Mouse (Mus musculus): ENCODE results near the gene Rabgap1l. TPM values are rescaled to one million over a fixed set of nuclear protein-coding genes. Genes with fewer than 3 reads are reported as not detected.
A peak's percentile ranks its signal among the peaks of the same experiment; 100 is the strongest.
"Not testable (repeated sequence)": the region's sequence is repeated elsewhere in the genome, so short reads cannot be mapped to it uniquely, and the experiment has no call there.

Rabgap1l gene
- total RNA-seq, 2 experiments from 2014 or later: 194 to 203 TPM

DNA sequence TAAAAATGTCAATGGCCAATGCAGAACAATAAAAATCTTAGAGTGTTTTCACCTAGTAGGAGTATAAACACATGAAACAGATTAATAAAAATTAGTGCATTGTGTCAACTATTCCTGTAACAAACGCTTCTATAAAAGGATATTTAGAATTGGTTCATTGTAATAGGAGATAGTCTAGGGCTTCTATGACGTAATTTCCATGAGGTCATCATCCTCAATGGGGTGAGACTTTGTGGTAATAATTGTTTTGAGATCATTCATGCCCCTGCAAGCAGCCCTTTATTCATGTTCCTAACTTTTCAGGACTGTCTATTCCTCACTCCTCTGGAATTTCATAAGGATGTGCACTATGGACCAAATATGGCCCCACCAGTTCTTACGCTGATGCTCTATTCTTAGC is 495.3 kb downstream of the Rabgap1l start:
- DNase-seq: no peak

DNA sequence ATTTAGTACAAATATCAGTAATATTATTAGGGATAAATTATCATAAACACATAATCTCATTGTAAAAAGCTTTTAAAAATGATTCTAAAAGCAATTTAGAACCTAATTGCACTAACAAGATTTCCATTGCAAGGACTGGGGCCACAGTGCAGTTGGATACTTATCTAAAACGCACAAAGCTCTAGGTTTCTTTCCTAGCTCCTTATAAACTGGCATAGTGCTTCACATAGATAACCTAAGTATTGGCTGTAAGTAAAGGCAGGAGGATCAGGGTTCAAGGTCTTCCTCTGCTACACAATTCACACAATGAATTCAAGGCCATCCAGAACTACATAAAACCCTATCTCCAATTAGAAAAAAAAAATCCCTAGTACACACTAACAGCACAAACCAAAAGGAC is 497.7 kb downstream of the Rabgap1l start:
- intact Hi-C loops (cut with DNase I): no loop called here
- no peak for DNase-seq

More for the DNA sequence above, 495.3 kb downstream of the Rabgap1l start:
- intact Hi-C loops (cut with DNase I): no loop called here

DNA sequence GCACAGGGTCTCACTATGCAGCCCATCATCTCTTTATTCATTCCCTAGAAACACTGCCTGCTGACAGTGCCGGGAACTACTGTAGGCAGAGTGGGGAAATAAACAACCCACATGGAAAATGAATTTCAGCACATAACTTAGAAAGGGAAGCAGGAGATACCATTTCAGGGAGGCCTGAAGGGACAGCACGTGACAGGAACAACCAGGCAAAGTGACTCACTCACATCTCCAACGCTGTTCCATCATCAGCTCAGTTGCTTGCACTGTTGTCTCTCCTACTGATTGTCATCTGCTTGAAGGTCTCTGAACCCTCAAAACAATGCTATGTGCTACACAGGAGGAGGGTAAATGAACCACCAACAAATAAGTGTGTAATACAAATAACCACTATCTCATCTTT is 499.5 kb downstream of the Rabgap1l start:
- DNase-seq: no peak
- intact Hi-C loops (cut with DNase I): no loop called here

DNA sequence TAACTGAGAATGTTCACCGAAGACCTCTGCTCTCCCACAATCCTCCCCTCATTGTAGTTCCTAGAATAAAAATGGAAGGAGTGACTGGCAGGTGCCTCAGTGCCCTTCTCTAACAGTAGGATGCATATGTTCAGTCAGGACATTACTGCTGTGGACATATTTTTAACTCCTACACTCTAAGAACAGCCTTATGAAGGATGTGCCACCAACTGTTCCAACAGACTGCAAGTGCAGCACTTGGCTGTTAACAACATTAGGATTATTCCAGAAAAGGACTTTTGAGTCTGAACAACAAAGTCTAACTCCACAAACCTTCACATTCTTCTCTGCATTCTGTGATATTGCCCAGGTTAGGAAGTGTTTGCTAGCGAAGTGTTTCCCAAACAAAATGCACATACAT is 501.0 kb downstream of the Rabgap1l start:
- DNase-seq: no peak
- intact Hi-C loops (cut with DNase I): no loop called here

DNA sequence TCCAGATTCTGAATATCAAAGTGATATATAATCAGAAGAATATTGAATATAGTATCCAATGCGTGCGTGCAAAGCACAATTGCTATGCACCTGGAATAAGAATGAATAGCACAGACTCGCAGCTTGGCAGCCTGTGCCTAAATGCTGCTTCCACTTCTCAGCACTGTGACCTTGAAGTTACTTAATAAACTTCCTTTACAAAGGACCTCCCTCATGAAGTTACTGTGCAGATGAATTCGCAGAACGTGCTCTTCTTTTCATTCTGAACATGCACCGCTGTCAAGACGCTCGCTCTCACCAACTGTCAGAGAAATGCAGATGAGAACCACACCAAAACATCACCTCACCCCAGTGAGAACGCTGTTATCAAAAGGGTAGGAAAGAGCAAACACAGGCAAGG is 502.8 kb downstream of the Rabgap1l start:
- intact Hi-C loops (cut with DNase I): no loop called here
- no peak for DNase-seq

DNA sequence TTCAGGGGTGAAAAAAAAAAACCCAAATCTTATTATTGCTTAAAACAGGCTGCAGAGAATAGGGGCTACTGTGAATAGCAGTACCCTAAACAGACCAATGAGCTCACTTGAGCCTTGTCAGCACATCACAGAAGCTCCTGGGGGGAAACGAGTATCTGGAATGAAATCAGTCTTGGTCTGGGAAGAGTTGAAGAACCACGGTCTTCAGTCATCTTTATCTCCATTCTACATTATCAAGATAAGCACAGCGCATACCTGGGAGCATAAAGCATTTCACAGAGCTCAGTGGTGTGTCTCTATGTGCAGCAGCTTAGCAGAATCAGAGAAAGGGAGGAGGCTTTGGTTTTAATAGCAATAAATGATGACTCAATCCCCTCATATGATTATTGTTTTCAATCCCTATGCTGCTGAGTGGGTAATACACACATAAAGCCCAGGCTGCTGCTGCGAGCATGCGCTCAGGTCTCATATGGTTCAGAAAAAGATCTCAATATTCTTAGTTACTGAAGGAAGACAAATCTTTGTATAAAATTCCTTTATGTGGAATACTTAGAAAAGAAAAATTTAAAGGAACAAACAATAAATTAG is 505.9 kb downstream of the Rabgap1l start:
- intact Hi-C loops (cut with DNase I): no loop called here

DNA sequence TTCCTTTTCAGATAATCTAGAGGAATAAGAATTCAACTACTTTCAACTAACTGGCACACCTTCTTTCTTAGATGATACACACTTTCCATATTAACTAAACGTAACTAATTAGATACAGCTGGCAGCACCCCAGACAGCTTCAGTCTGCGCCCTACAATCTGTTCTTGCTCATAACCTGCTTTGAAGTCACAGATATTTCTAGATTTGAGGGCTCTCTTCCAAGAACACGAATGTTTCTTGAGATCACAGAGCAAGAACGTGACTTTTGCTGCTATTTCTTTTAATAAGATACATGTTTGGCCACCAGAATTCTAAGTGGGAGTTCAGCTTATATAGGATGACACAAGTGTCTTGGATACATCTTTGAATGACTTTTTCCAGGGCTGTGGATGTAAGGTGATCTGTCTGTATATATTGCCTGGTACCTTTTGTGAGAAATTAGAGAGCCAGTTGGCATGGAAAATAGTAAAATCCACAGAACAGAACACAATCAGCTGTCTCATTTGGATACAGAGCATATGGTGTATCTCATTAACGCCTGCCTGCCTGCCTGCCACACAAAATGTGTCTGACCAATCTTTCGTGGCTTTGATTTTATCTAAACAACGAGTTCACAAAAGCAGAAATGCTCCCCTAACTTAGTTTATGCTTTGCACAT is 506.5 kb downstream of the Rabgap1l start:
- peak; percentile 44 for DNase-seq
- intact Hi-C loops (cut with DNase I): no loop called here

More for the DNA sequence above, 505.9 kb downstream of the Rabgap1l start:
- no peak for DNase-seq

DNA sequence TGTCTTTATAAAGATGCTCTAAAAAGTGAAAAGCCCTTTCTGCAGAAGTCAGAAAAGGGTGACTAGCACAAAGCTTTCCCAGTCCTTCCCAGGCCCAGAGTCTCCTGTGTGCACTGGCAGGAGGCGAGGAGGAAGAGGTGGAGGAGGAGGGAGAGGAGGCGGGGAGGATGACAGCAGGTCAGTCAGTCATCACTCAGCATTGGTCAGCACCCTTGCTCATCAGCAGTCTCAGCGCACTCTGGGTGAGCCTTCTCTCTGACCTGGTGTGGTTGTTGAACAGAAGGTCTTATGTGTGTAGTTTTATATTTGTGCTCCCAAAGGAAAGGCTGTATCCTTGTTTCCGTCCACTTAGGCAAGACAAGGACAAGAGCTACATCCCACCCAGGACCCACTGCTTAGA is 508.8 kb downstream of the Rabgap1l start:
- no peak for DNase-seq
- intact Hi-C loops (cut with DNase I): no loop called here

DNA sequence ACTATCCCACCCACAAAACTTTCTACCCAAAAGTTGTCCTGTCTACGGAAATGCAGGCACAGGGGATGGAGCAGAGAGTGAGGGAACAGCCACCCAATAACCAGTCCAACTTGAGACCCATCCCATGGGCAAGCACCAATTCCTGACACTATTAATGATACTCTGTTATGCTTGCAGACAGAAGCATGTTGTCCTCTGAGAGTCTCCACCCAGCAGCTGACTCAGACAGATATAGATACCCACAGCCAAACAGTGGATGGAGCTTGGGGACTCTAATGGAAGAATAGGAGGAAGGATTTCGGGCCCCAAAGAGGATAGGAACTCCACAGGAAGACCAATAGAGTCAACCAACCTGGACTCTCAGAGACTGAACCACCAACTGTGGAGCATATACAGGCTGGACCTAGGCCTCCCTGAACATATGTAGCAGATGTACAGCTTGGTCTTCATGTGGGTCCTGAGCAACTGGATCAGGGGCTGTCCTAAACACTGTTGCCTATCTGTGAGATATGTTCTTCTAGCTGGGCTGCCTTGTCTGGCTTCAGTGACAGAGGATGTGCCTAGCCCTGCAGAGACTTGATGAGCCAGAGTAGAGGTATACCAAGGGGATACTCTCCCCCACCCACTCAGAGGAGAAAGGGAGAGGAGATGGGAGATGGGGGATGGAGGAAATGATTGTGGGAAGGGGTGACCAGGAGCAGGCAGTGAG is 510.7 kb downstream of the Rabgap1l start:
- DNase-seq; intact Hi-C loops (cut with DNase I): not testable (repeated sequence)

DNA sequence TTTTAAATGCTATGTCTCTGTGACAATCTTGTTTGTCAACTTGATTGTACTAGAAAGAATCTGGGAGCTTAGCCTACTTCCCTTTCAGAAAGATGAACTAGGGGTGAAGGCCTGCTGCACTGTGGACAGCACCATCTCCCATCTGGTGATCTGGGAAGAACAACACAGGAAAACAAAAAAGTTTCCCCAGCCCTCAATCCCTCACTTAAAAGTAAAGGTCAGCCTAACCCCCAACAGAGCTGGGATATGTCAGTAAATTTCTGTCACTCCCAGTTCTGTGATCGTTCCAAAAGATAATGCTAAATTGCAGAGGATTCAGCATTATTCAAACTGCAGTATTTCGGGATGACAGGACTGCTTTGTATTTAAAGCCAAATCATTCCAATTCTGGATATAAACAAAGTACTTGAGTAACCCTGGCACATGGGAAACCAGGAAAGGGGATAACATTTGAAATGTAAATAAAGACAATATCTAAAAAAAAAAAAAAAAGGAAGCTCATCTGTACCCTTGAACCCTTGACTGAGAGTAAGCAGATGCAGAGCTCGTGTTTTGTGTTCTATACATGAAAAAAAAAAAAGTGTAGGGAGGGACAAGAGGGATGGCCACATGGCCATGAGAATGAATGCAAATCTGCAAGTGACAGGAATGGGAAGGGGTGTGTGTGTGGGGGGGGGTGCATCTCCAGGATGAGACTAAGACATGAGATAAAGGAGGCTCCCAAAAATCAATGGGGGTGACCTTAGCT is 511.5 kb downstream of the Rabgap1l start:
- DNase-seq: no peak
- intact Hi-C loops (cut with DNase I): no loop called here

DNA sequence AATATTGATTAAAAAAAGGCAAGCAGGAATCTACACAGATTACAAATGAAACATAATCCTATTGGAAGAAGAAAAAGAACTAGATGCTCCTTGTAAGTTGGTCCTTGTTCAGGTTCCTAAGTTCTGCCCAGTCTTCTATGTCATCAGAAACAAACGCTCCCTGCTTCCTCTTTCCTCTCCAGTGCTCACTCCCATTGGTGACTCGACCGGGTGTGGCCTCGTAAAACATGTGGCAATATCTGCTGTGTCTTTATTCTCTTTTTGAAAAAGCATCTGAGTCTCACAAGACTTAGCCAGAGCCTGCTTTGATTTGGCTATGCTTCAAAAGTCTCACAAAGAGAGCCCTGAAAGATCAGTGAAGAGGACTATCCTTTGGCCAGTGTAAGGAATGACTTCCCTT is 512.4 kb downstream of the Rabgap1l start:
- intact Hi-C loops (cut with DNase I): no loop called here

DNA sequence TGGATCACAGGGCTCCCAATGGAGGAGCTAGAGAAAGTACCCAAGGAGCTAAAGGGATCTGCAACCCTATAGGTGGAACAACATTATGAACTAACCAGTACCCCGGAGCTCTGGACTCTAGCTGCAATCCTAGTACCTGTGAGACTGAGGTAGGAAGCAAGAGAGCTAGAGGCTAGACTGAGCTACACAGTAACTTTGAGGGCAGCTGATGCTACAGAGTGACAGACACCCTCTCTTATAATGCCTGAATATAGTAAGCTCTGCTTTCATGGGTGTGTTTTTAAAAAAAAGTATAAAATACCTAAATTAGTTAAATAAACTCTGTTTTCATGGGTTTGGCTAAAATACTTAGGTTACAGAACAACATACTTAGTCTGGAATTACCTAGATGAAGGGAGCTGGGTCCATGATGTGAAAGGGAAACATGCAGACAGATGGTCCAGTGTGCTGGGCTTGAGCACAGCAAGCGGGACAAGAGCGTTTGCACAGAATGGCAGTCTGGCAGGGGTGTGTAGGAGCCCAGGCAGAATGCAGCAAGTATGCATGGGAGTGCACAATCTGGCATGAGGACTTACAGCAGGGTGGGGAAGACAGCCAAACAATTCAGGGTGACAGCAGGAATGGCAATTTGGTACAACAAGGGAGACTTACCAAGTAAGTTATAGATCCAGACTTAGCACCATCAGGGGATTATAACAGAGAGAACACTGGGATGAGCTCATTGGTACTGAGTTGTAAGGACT is 514.9 kb downstream of the Rabgap1l start:
- peak; percentile 79 for DNase-seq
- intact Hi-C loops (cut with DNase I): no loop called here

More for the DNA sequence above, 512.4 kb downstream of the Rabgap1l start:
- no peak for DNase-seq

DNA sequence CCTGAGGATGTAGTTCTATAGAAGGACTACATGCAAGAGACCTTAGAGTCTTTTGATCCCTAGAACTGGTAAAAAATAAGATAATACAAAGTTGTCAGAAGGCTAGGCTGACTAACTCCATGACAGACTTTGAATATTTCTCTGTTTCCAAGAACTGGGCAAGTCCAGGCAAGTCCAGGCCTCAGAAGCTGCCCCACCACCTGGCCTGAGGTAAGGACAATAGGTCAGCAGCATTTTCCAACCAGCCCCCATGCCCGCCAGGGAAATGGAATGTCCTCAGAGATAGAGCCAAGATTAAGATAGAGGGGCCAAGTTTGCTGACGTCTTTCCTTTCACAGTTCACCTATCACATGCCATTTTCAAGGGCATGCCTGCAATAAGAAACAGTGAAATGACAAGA is 517.8 kb downstream of the Rabgap1l start:
- no peak for DNase-seq
- intact Hi-C loops (cut with DNase I): no loop called here

DNA sequence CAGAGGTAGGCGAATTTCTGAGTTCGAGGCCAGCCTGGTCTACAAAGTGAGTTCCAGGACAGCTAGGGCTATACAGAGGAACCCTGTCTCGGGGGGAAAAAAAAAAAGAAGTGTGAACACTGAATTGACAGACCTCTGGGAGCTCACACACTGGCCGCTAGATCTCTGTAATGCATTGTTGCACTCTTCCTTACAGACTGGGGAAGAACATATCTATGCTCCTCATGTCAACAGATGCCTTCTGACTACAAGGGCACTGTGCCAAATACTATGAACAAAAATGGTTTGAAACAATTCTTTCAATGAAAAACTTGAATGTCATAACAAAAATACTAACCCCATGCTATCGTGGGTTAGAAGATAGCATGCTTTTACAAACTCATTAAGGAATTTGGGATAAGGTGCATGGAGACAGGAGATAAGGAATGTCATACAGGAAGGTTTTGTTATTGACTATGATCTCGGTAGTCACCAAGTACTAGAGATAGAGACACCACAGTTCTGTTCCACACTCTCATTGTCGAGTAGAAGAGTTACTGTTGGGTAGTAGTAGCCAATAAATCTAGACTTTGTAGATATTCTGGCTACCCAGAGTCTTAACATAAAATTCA is 519.8 kb downstream of the Rabgap1l start:
- no peak for DNase-seq
- intact Hi-C loops (cut with DNase I): no loop called here

DNA sequence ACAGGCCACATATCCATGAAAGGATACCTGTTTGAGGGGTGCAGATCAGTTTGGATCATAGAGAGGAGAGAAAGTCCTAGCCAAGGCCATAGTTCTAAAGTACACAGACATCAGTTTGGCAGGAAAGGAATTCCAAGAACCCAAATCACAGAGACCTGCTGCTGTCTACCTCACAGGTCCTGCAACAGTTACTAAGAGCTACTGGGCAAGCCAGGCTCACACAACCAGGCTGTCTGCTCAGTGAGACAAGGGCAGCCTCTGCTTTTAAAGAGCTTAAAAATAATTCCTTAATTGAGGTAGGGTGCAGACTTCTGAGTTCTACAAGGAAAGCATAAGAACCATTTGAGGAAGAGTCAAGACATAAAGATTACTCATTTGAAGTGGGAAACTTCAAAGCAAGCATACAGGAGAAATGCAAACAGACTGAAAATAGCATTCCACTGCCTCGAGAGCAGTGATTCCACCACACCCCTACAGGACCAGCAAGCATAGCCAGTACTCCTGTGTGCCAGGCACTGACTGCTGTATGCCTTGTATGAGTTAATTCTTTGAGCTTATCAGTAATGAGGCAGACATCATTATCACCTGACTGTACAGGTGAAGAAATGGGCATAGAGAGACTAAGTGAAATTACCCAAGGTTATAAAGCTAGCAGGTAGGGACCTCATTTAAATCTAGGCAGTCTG is 521.6 kb downstream of the Rabgap1l start:
- no peak for DNase-seq
- intact Hi-C loops (cut with DNase I): no loop called here

DNA sequence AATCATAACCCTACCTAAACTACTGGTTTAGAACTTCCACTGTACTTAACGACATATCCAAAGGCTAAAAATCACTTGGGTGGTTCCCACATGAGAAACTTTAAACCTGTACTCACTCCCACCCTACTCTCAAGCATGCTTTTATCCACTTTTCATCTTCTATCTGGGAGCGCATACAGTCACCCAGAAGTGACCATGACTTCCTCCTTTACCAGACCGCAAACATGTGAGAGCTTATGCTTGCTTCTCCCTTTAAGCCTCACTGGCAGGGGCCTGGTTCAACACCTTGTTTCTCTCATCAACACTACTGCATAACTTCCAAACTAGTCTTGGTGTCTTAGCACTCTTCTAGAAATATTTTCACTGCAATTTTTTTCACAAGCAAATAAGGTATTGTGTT is 524.7 kb downstream of the Rabgap1l start:
- intact Hi-C loops (cut with DNase I): no loop called here
- no peak for DNase-seq

DNA sequence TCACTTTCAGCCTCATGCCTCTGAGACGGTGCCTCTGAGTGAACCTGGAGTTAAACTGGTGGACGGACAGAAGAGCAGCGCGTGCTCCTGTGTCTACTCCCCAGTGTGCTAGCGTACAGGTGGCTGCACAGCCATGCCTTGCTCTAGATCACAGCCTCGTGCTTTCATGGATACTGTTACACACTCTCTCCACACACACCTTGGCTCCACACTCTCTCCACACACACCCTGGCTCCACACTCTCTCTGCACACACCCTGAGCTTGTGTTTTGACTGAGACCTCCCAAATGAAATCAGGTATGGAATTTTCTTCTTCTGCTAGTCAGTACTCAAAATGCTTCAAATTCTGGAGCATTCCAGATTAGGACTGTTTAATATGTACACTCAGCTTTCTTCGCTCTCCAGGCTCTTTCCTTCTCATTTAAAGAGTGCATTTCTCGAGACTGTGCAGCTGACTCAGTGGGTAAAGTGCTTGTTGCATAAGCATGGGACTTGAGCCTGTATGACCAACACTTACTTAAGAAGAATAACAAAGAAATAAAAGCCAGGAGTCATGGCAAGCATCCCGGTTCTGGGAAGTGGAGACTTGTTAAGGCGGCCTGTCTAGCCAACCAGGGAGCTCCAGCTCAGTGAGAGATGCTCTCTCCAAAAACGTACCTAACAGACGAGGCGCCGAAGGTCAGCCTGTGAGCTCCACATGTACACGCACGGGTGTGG is 529.2 kb downstream of the Rabgap1l start:
- DNase-seq: no peak
- intact Hi-C loops (cut with DNase I): no loop called here

DNA sequence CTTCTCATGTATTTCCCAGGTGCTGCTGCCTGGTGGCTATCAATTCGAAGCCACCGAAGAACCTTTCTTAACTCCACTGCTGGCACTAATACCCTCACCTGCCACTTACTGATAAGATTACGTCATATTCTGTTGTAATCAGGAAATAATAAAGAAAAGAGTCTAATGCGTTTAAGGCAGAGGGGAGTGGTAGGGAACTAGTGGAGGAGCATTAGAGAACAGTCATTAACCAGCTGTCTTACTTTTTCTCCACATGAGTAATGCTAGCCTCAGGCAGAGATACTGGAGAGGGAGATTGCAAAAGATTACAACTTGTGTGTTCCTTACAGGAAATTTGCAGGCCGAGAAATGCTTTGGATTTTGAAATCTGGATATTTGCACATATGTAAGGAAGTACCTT is 530.0 kb downstream of the Rabgap1l start:
- intact Hi-C loops (cut with DNase I): no loop called here
- DNase-seq: no peak

DNA sequence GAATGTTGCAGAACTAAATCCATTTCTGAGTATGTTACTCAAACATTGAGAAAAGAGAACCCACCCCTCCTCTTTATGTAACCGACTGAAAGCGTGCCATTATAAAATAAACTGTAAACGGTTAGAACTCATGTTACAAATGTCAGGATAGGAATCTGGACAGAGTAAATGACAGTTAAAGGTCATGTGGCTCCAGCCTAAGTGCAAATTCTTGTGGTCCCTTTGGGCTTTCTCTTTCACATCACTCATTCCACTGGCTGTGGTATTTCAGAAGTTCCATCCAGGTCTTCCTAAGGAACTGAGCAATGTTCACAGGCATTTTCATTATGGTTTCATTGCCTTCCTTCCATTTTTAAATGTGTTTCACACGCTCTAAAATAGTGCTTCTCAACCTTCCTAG is 530.6 kb downstream of the Rabgap1l start:
- intact Hi-C loops (cut with DNase I): no loop called here
- DNase-seq: no peak
